Comparison of ENCODE assay signal across 8 mouse cellular contexts in the genomic region with DNA sequence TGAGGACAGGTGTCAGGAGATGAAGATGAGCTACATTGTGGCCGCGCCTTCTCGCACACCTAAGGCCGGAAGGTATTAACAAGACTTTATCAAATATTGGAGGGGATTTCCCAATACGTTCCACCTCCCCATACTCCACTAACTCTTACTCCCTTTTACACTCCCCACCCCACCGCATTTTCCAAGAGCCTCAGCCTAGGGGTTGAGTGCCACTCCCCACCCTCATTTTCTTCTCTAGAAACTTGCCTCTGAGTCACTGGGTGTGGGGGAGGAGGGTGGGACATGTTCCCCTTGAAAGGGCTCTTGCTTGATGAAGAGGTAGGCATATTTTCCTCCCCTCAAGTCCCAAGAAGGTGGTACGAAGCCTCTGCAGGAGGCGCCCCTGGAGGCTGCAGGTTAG. TPM values are rescaled to one million over a fixed set of nuclear protein-coding genes. Genes with fewer than 3 reads are reported as not detected.
DNase-seq lines count a peak whose midpoint lies in the region; ATAC-seq lines count a peak whose summit lies in the region.

No protein-coding gene starts in this region.

- H3K36me3 ChIP-seq in megakaryocyte, embryonic 14.5 days (replicated peaks; ENCODE audit: low read length) = peaks cover 23% of the 10 kb centered on the region
- H3K36me3 ChIP-seq in embryonic facial prominence, embryonic 11.5 days (replicated peaks; ENCODE audit: control insufficient read depth, insufficient read depth, low read depth, low read length) = no peaks in the 10 kb centered on the region
- H3K36me3 ChIP-seq in limb, embryonic 13.5 days = peaks cover 6% of the 10 kb centered on the region; the same call in 1 of the 2 replicates

- no peak overlapping the region for H3K27ac ChIP-seq in embryonic facial prominence, embryonic 11.5 days (replicated peaks; ENCODE audit: low read depth, low read length)
- H3K27ac ChIP-seq in limb, embryonic 13.5 days = peak overlapping the region; percentile 94

- H3K9me3 ChIP-seq in megakaryocyte, embryonic 14.5 days = no peaks in the 10 kb centered on the region
- H3K9me3 ChIP-seq in embryonic facial prominence, embryonic 11.5 days (replicated peaks; ENCODE audit: control insufficient read depth, low read length) = no peaks in the 10 kb centered on the region
- H3K9me3 ChIP-seq in limb, embryonic 13.5 days = no peaks in the 10 kb centered on the region

- peak overlapping the region; percentile 98 for H3K4me3 ChIP-seq in megakaryocyte, embryonic 14.5 days (replicated peaks)
- H3K4me3 ChIP-seq in embryonic facial prominence, embryonic 11.5 days (ENCODE audit: low read depth, low read length) = peak overlapping the region; percentile 60
- peak overlapping the region; percentile 69 for H3K4me3 ChIP-seq in limb, embryonic 13.5 days

- H3K27me3 ChIP-seq in megakaryocyte, embryonic 14.5 days (replicated peaks) = no peaks in the 10 kb centered on the region
- no peaks in the 10 kb centered on the region for H3K27me3 ChIP-seq in embryonic facial prominence, embryonic 11.5 days (ENCODE audit: control insufficient read depth, insufficient read depth, low read length)
- no peaks in the 10 kb centered on the region for H3K27me3 ChIP-seq in limb, embryonic 13.5 days

- 20% methylated on average over 8 of the region's 8 CpGs for WGBS in embryonic facial prominence, embryonic 11.5 days
- WGBS in limb, embryonic 13.5 days = 13% methylated on average over 8 of the region's 8 CpGs

- ATAC-seq in megakaryocyte, adult 5-6 weeks (ENCODE audit: poor library complexity, severe bottlenecking) = no peak
- no peak for ATAC-seq in embryonic facial prominence, embryonic 11.5 days (replicated peaks; ENCODE audit: insufficient number of reproducible peaks, low FRiP score, low TSS enrichment, low read depth)
- ATAC-seq in limb, embryonic 13.5 days (ENCODE audit: low FRiP score, low read depth) = no peak

- no peak for DNase-seq in embryonic facial prominence, embryonic 11.5 days (ENCODE audit: low spot score)
- DNase-seq in naive thymus-derived CD4-positive, alpha-beta T cell, adult 2 months (ENCODE audit: low read depth) = peak; percentile 77
- no peak for DNase-seq in layer of hippocampus, postnatal 36 days
- no peak for DNase-seq in embryo, embryonic 11 days
- DNase-seq in adrenal gland, postnatal 36 days = no peak

- peaks cover 67% of the 10 kb centered on the region for H3K4me1 ChIP-seq in megakaryocyte, embryonic 14.5 days
- H3K4me1 ChIP-seq in embryonic facial prominence, embryonic 11.5 days (ENCODE audit: control insufficient read depth, insufficient read depth, low read length) = no peaks in the 10 kb centered on the region
- peaks cover 46% of the 10 kb centered on the region for H3K4me1 ChIP-seq in limb, embryonic 13.5 days

- H3K9ac ChIP-seq in embryonic facial prominence, embryonic 11.5 days (replicated peaks; ENCODE audit: low read length) = peak overlapping the region; percentile 70; the same call in 1 of the 2 replicates
- peak overlapping the region; percentile 85 for H3K9ac ChIP-seq in limb, embryonic 13.5 days

- peak overlapping the region; percentile 77 for H3K4me2 ChIP-seq in embryonic facial prominence, embryonic 11.5 days (ENCODE audit: low read depth, low read length)
- peak overlapping the region; percentile 87 for H3K4me2 ChIP-seq in limb, embryonic 13.5 days (replicated peaks)

RNA-seq across cellular contexts. Expression of a gene that starts 1.0 kb away (rescaled TPM):
- polyA plus RNA-seq in megakaryocyte, embryonic 14.5 days (2012; ENCODE audit: insufficient read depth, low replicate concordance) = 111 and 131 TPM in 2 replicates
- total RNA-seq in megakaryocyte, adult 5-6 weeks (2015) = 80.5 and 87.4 TPM in 2 replicates
- 21.0 and 21.8 TPM in 2 replicates for total RNA-seq in megakaryocyte, adult 5-6 weeks (2017)
- 9.1 and 9.6 TPM in 2 replicates for polyA plus RNA-seq in embryonic facial prominence, embryonic 11.5 days (2014; fragmentation: Nextera tagmentation; extraction: Ambion mirVana)
- 15.3 and 15.5 TPM in 2 replicates for polyA plus RNA-seq in limb, embryonic 13.5 days (2015; fragmentation: Nextera tagmentation; extraction: Ambion mirVana)
- total RNA-seq in layer of hippocampus, postnatal 36 days (2021) = 10 to 100 TPM; 11.7 TPM
- 10 to 100 TPM in 1 of 2 experiments, 1 to 10 TPM in 1; 9.2 to 12.3 TPM for total RNA-seq in adrenal gland, postnatal 36 days (2021)

RNA-seq across cellular contexts. Expression of a gene that starts 26.3 kb away (rescaled TPM):
- 19.1 and 24.4 TPM in 2 replicates for polyA plus RNA-seq in megakaryocyte, embryonic 14.5 days (2012; ENCODE audit: insufficient read depth, low replicate concordance)
- 29.1 and 38.3 TPM in 2 replicates for total RNA-seq in megakaryocyte, adult 5-6 weeks (2015)
- total RNA-seq in megakaryocyte, adult 5-6 weeks (2017) = 31.6 and 38.6 TPM in 2 replicates
- 54.1 and 59.0 TPM in 2 replicates for polyA plus RNA-seq in embryonic facial prominence, embryonic 11.5 days (2014; fragmentation: Nextera tagmentation; extraction: Ambion mirVana)
- polyA plus RNA-seq in limb, embryonic 13.5 days (2015; fragmentation: Nextera tagmentation; extraction: Ambion mirVana) = 64.3 and 66.6 TPM in 2 replicates
- 10 to 100 TPM; 35.3 to 43.9 TPM for total RNA-seq in layer of hippocampus, postnatal 36 days (2021)
- 10 to 100 TPM; 13.4 to 14.7 TPM for total RNA-seq in adrenal gland, postnatal 36 days (2021)

RNA-seq across cellular contexts. Expression of a gene that starts 30.9 kb away (rescaled TPM):
- not detected in 2 replicates for polyA plus RNA-seq in megakaryocyte, embryonic 14.5 days (2012; ENCODE audit: insufficient read depth, low replicate concordance)
- not detected in 2 replicates for total RNA-seq in megakaryocyte, adult 5-6 weeks (2015)
- total RNA-seq in megakaryocyte, adult 5-6 weeks (2017) = not detected in 2 replicates
- 0.91 TPM in 1 of 2 replicates, not detected in the other for polyA plus RNA-seq in embryonic facial prominence, embryonic 11.5 days (2014; fragmentation: Nextera tagmentation; extraction: Ambion mirVana)
- 0.92 TPM in 1 of 2 replicates, not detected in the other for polyA plus RNA-seq in limb, embryonic 13.5 days (2015; fragmentation: Nextera tagmentation; extraction: Ambion mirVana)
- total RNA-seq in layer of hippocampus, postnatal 36 days (2021) = not detected
- total RNA-seq in adrenal gland, postnatal 36 days (2021) = not detected

RNA-seq across cellular contexts. Expression of a gene that starts 52.3 kb away (rescaled TPM):
- 5.3 and 6.9 TPM in 2 replicates for polyA plus RNA-seq in megakaryocyte, embryonic 14.5 days (2012; ENCODE audit: insufficient read depth, low replicate concordance)
- 0.87 and 2.5 TPM in 2 replicates for total RNA-seq in megakaryocyte, adult 5-6 weeks (2015)
- 0.29 and 1.3 TPM in 2 replicates for total RNA-seq in megakaryocyte, adult 5-6 weeks (2017)
- polyA plus RNA-seq in embryonic facial prominence, embryonic 11.5 days (2014; fragmentation: Nextera tagmentation; extraction: Ambion mirVana) = 7.2 and 7.9 TPM in 2 replicates
- 16.7 and 19.1 TPM in 2 replicates for polyA plus RNA-seq in limb, embryonic 13.5 days (2015; fragmentation: Nextera tagmentation; extraction: Ambion mirVana)
- 10 to 100 TPM; 16.3 to 19.9 TPM for total RNA-seq in layer of hippocampus, postnatal 36 days (2021)
- total RNA-seq in adrenal gland, postnatal 36 days (2021) = 10 to 100 TPM; 27.0 to 48.7 TPM
